Mouse (Mus musculus): Measurements from ENCODE around the gene Il13. TPM values are rescaled to one million over a fixed set of nuclear protein-coding genes. Genes with fewer than 3 reads are reported as not detected.

The Il13 gene
- total and polyA plus RNA-seq, 3 experiments: 3.2 TPM; not detected in 2

GRCm38 (mm10) chr11:53618619-53619198 is 15.8 kb downstream of the Il13 start, which contains the start of gene Il4:
Il4 (minus strand) TSS chr11:53618669.
- H3K9me3 ChIP-seq (replicated peaks): peaks cover 1% of the 10 kb centered on the region; the same call in 1 of the 2 replicates
- peaks cover 11% of the 10 kb centered on the region for H3K36me3 ChIP-seq (replicated peaks)
- TF ChIP-seq GATA2 (IDR thresholded peaks at IDR 0.05; ENCODE audit: borderline replicate concordance, low read depth, low read length) (no peak), TAL1 (conservative IDR thresholded peaks at IDR 0.05; ENCODE audit: low read depth, low read length) (no peak), POLR2AphosphoS5 (IDR thresholded peaks at IDR 0.05; ENCODE audit: insufficient replicate concordance, low read depth, low read length) (no peak), GATA1 (IDR thresholded peaks at IDR 0.05; ENCODE audit: borderline replicate concordance, low read length) (no peak), CTCF (IDR thresholded peaks at IDR 0.05; ENCODE audit: low read depth, low read length) (no peak)
- DNase-seq (ENCODE audit: low spot score) (no peak), ATAC-seq (ENCODE audit: extremely low read depth, insufficient number of reproducible peaks, low FRiP score, poor library complexity, severe bottlenecking) (no peak)
- peak within 1 kb of the TSS; percentile 77 for H3K4me3 ChIP-seq (ENCODE audit: low read depth, low read length)
- no peaks in the 10 kb centered on the region for H3K27me3 ChIP-seq (ENCODE audit: insufficient read depth, low read length)
- peaks cover 80% of the 10 kb centered on the region for H3K4me1 ChIP-seq (ENCODE audit: insufficient read depth, low read depth, low read length)

GRCm38 (mm10) chr11:53617562-53618109 is 16.9 kb downstream of the Il13 start:
- Histone ChIP-seq H3K9me3 (replicated peaks) (peaks cover 10% of the 10 kb centered on the region), H3K36me3 (replicated peaks) (peaks cover 20% of the 10 kb centered on the region), H3K4me3 (ENCODE audit: low read depth, low read length) (peak overlapping the region; percentile 77), H3K4me1 (ENCODE audit: insufficient read depth, low read depth, low read length) (peaks cover 79% of the 10 kb centered on the region), H3K27me3 (ENCODE audit: insufficient read depth, low read length) (no peaks in the 10 kb centered on the region; the same call in 1 of the 2 replicates)
- ATAC-seq (ENCODE audit: extremely low read depth, insufficient number of reproducible peaks, low FRiP score, poor library complexity, severe bottlenecking) (peak; percentile 30; the same call in 1 of the 2 replicates), DNase-seq (ENCODE audit: low spot score) (no peak)
- TF ChIP-seq POLR2AphosphoS5 (IDR thresholded peaks at IDR 0.05; ENCODE audit: insufficient replicate concordance, low read depth, low read length) (no peak), CTCF (IDR thresholded peaks at IDR 0.05; ENCODE audit: low read depth, low read length) (no peak), TAL1 (conservative IDR thresholded peaks at IDR 0.05; ENCODE audit: low read depth, low read length) (no peak), GATA2 (IDR thresholded peaks at IDR 0.05; ENCODE audit: borderline replicate concordance, low read depth, low read length) (no peak), GATA1 (IDR thresholded peaks at IDR 0.05; ENCODE audit: borderline replicate concordance, low read length) (no peak)

- peaks cover 73% of the 10 kb centered on the region for H3K4me1 ChIP-seq (ENCODE audit: insufficient read depth, low read depth, low read length)
- peak overlapping the region; percentile 77 for H3K4me3 ChIP-seq (ENCODE audit: low read depth, low read length)
- TF ChIP-seq POLR2AphosphoS5 (IDR thresholded peaks at IDR 0.05; ENCODE audit: insufficient replicate concordance, low read depth, low read length): no peak; the same call in 1 of the 2 replicates
- no peak for TF ChIP-seq CTCF (IDR thresholded peaks at IDR 0.05; ENCODE audit: low read depth, low read length)
- TF ChIP-seq TAL1 (conservative IDR thresholded peaks at IDR 0.05; ENCODE audit: low read depth, low read length): peak; percentile 68; the same call in 1 of the 2 replicates
- 0 out of 2 replicates have a peak, but pooled peaks have one; percentile 66 for TF ChIP-seq GATA2 (IDR thresholded peaks at IDR 0.05; ENCODE audit: borderline replicate concordance, low read depth, low read length)
- peaks cover 27% of the 10 kb centered on the region for H3K36me3 ChIP-seq (replicated peaks)
- H3K9me3 ChIP-seq (replicated peaks): peaks cover 15% of the 10 kb centered on the region
- H3K27me3 ChIP-seq (ENCODE audit: insufficient read depth, low read length): no peaks in the 10 kb centered on the region; the same call in 1 of the 2 replicates
- DNase-seq (ENCODE audit: low spot score) (peak; percentile 58), ATAC-seq (ENCODE audit: extremely low read depth, insufficient number of reproducible peaks, low FRiP score, poor library complexity, severe bottlenecking) (peak; percentile 72)
Measured at GRCm38 (mm10) chr11:53616748-53617558, 17.5 kb downstream of the Il13 start.

GRCm38 (mm10) chr11:53615575-53615974 is 18.9 kb downstream of the Il13 start:
- ATAC-seq (ENCODE audit: extremely low read depth, insufficient number of reproducible peaks, low FRiP score, poor library complexity, severe bottlenecking): no peak
- Histone ChIP-seq H3K4me3 (ENCODE audit: low read depth, low read length) (peak overlapping the region; percentile 77), H3K4me1 (ENCODE audit: insufficient read depth, low read depth, low read length) (peaks cover 62% of the 10 kb centered on the region)

GRCm38 (mm10) chr11:53615172-53615571 is 19.3 kb downstream of the Il13 start:
- peaks cover 60% of the 10 kb centered on the region for H3K4me1 ChIP-seq (ENCODE audit: insufficient read depth, low read depth, low read length)
- H3K9me3 ChIP-seq (replicated peaks): peaks cover 23% of the 10 kb centered on the region
- DNase-seq (ENCODE audit: low spot score) (no peak), ATAC-seq (ENCODE audit: extremely low read depth, insufficient number of reproducible peaks, low FRiP score, poor library complexity, severe bottlenecking) (no peak)
- TF ChIP-seq CTCF (IDR thresholded peaks at IDR 0.05; ENCODE audit: low read depth, low read length) (no peak), GATA2 (IDR thresholded peaks at IDR 0.05; ENCODE audit: borderline replicate concordance, low read depth, low read length) (no peak), POLR2AphosphoS5 (IDR thresholded peaks at IDR 0.05; ENCODE audit: insufficient replicate concordance, low read depth, low read length) (no peak), GATA1 (IDR thresholded peaks at IDR 0.05; ENCODE audit: borderline replicate concordance, low read length) (no peak), TAL1 (conservative IDR thresholded peaks at IDR 0.05; ENCODE audit: low read depth, low read length) (no peak)
- no peaks in the 10 kb centered on the region; the same call in 1 of the 2 replicates for H3K27me3 ChIP-seq (ENCODE audit: insufficient read depth, low read length)
- peaks cover 42% of the 10 kb centered on the region for H3K36me3 ChIP-seq (replicated peaks)
- peak overlapping the region; percentile 77 for H3K4me3 ChIP-seq (ENCODE audit: low read depth, low read length)

More at GRCm38 (mm10) chr11:53615575-53615974, 18.9 kb downstream of the Il13 start:
- no peak for TF ChIP-seq CTCF (IDR thresholded peaks at IDR 0.05; ENCODE audit: low read depth, low read length)
- TF ChIP-seq POLR2AphosphoS5 (IDR thresholded peaks at IDR 0.05; ENCODE audit: insufficient replicate concordance, low read depth, low read length): no peak
- TF ChIP-seq TAL1 (conservative IDR thresholded peaks at IDR 0.05; ENCODE audit: low read depth, low read length): no peak
- no peak for TF ChIP-seq GATA1 (IDR thresholded peaks at IDR 0.05; ENCODE audit: borderline replicate concordance, low read length)
- TF ChIP-seq GATA2 (IDR thresholded peaks at IDR 0.05; ENCODE audit: borderline replicate concordance, low read depth, low read length): no peak
- Histone ChIP-seq H3K27me3 (ENCODE audit: insufficient read depth, low read length) (no peaks in the 10 kb centered on the region; the same call in 1 of the 2 replicates), H3K9me3 (replicated peaks) (peaks cover 23% of the 10 kb centered on the region), H3K36me3 (replicated peaks) (peaks cover 40% of the 10 kb centered on the region)
- DNase-seq (ENCODE audit: low spot score): no peak
